ENCODE assay signal across 8 mouse cellular contexts in genomic region chr19:15617233-15617915, GRCm38 (mm10).
DNase-seq lines count a peak whose midpoint lies in the region; TF ChIP-seq lines count a peak whose summit lies in the region.

No protein-coding gene starts in this region.

- H3K4me3 ChIP-seq in C2C12 (ENCODE audit: insufficient read depth, poor library complexity, severe bottlenecking) = no peak overlapping the region

- no peaks in the 10 kb centered on the region for H3K79me3 ChIP-seq in C2C12 (ENCODE audit: low read depth)

- DNase-seq in MN1 (ENCODE audit: low spot score) = peak; percentile 44
- DNase-seq in cerebellum, postnatal 14 days = peak; percentile 78 to 79
- DNase-seq in frontal cortex, postnatal 25 days (ENCODE audit: low spot score in 2 of 2) = peak; percentile 52 to 59
- peak; percentile 4 for DNase-seq in large intestine, adult 2 months (ENCODE audit: low read depth, low spot score)
- peak; percentile 66 for DNase-seq in lung, postnatal 10 days
- peak; percentile 64 for DNase-seq in right cerebral cortex, adult 18-20 months
- no peak for DNase-seq in Muller cell, postnatal 12 days (ENCODE audit: inconsistent ontology term)

- H3ac ChIP-seq in C2C12 (ENCODE audit: control insufficient read depth, insufficient read length, low read depth) = no peak overlapping the region

- H3K79me2 ChIP-seq in C2C12 (ENCODE audit: control insufficient read depth, insufficient read depth) = no peaks in the 10 kb centered on the region

- no peaks in the 10 kb centered on the region for H3K36me3 ChIP-seq in C2C12 (ENCODE audit: control insufficient read depth, insufficient read depth)

- no peaks in the 10 kb centered on the region for H3K27me3 ChIP-seq in C2C12 (ENCODE audit: control insufficient read depth, insufficient read depth, insufficient read length)

- WGBS in large intestine, adult 2 months = 17% methylated on average over 6 of the region's 6 CpGs

- TF ChIP-seq CTCF in C2C12 (IDR thresholded peaks at IDR 0.05; ENCODE audit: control insufficient read depth, insufficient read depth, insufficient read length) = peak; percentile 82

TF ChIP-seq in C2C12, 6 proteins besides CTCF, POLR2A, EP300 and RAD21:
- no peak for TF ChIP-seq MYOG (IDR thresholded peaks at IDR 0.05; ENCODE audit: control insufficient read depth, extremely low read depth, insufficient read length)
- TF ChIP-seq MYOD1 (IDR thresholded peaks at IDR 0.05; ENCODE audit: control insufficient read depth, insufficient read length, low read depth) = no peak
- no peak for TF ChIP-seq USF1 (IDR thresholded peaks at IDR 0.05; ENCODE audit: low read depth)
- TF ChIP-seq CEBPB (IDR thresholded peaks at IDR 0.05; ENCODE audit: low read depth) = no peak
- no peak for TF ChIP-seq FOSL1 (IDR thresholded peaks at IDR 0.05; ENCODE audit: insufficient read depth, low read length, poor library complexity, severe bottlenecking)
- TF ChIP-seq MAX (IDR thresholded peaks at IDR 0.05) = no peak
